Mouse (Mus musculus) lung, adult 2 months (tissue): ENCODE measurements around the gene Lao1. TPM values are rescaled to one million over a fixed set of nuclear protein-coding genes. Genes with fewer than 3 reads are reported as not detected.
"Not testable (repeated sequence)": the region's sequence is repeated elsewhere in the genome, so short reads cannot be mapped to it uniquely, and the experiment has no call there.

Experiments used
- DNase-seq: peaks from one replicate; pipeline ENCODE4 v3.0.0; 2022
- H3K4me1 ChIP-seq: fragments of 200-500 bp; 2 replicates; pipeline ENCODE4 v1.6.1; 2011; ENCODE audit warnings: low read length; ENCODE audit not compliant: control insufficient read depth, insufficient read depth
- H3K4me3 ChIP-seq: fragments of 200-500 bp; replicated peaks from 2 replicates; pipeline ENCODE3; 2011; ENCODE audit warnings: low read depth, mild to moderate bottlenecking, control low read depth, low read length; ENCODE audit errors: extremely low read depth
- CTCF ChIP-seq: fragments of 200-500 bp; IDR thresholded peaks from 2 replicates; pipeline ENCODE4 v1.5.1; 2011; ENCODE audit warnings: mild to moderate bottlenecking, low read length, control low read depth; ENCODE audit not compliant: insufficient read depth
- POLR2A ChIP-seq: fragments of 200-500 bp; IDR thresholded peaks from 2 replicates; pipeline ENCODE4 v1.6.1; 2011; ENCODE audit warnings: low read depth, mild to moderate bottlenecking, control low read depth, low read length, borderline replicate concordance; ENCODE audit errors: extremely low read depth
- WGBS: fragments of 180-500 bp; shearing (Covaris S2); methylation state at CpG from one replicate; pipeline ENCODE4 v1.1.7; 2018; 5-methylcytosine and 5-hydroxymethylcytosine counted together
- polyA plus RNA-seq: library from polyadenylated mRNA; depleted of rRNA; stranded (reverse); fragments of >200 nt; gene quantifications from 2 replicates; pipeline ENCODE4 v1.2.3, GENCODE M21; 2012; rRNA removed

The Lao1 gene
- polyA plus RNA-seq: not detected in 2 replicates

GRCm38 (mm10) chr4:118961141-118961628 is at the start of gene Lao1:
Gene Lao1 (plus strand): TSS chr4:118961578.
- H3K4me3 ChIP-seq: no peak within 1 kb of the TSS
- WGBS: 51% methylated on average over 2 of the region's 2 CpGs
- peak; percentile 3 for DNase-seq
- no peaks in the 10 kb centered on the region for H3K4me1 ChIP-seq
- no peak for TF ChIP-seq CTCF

GRCm38 (mm10) chr4:118917365-118917764 is 44.0 kb upstream of the Lao1 start, which contains the start of gene Olfr1329:
Gene Olfr1329 (minus strand): TSS chr4:118917465.
- H3K4me1 ChIP-seq, H3K4me3 ChIP-seq, DNase-seq: not testable (repeated sequence)
- 58% methylated on average over 2 of the region's 2 CpGs for WGBS

- DNase-seq, H3K4me3 ChIP-seq, H3K4me1 ChIP-seq: not testable (repeated sequence)
- WGBS: 81% methylated on average over 3 of the region's 3 CpGs
These were observed 30.1 kb upstream of the Lao1 start for GRCm38 (mm10) chr4:118931326-118931725.

GRCm38 (mm10) chr4:118938512-118938911 is 22.9 kb upstream of the Lao1 start, which contains the start of gene Olfr1328:
Gene Olfr1328 (minus strand): TSS chr4:118938612.
- 75% methylated on average over 2 of the region's 2 CpGs for WGBS
- no peak for TF ChIP-seq CTCF
- no peak for TF ChIP-seq POLR2A
- Histone ChIP-seq H3K4me1 (no peaks in the 10 kb centered on the region), H3K4me3 (no peak within 1 kb of the TSS)
- no peak for DNase-seq

GRCm38 (mm10) chr4:118958812-118959211 is 2.6 kb upstream of the Lao1 start:
- Histone ChIP-seq H3K4me1 (no peaks in the 10 kb centered on the region), H3K4me3 (no peak overlapping the region)
- 72% methylated on average over 7 of the region's 7 CpGs for WGBS
- DNase-seq: no peak
- TF ChIP-seq CTCF (no peak), POLR2A (no peak)

GRCm38 (mm10) chr4:118967711-118968110 is 6.3 kb downstream of the Lao1 start:
- TF ChIP-seq POLR2A (no peak), CTCF (no peak)
- no peak for DNase-seq
- 90% methylated on average over 15 of the region's 15 CpGs for WGBS
- Histone ChIP-seq H3K4me1 (no peaks in the 10 kb centered on the region), H3K4me3 (no peak overlapping the region)

- DNase-seq: no peak
- Histone ChIP-seq H3K4me1 (no peaks in the 10 kb centered on the region), H3K4me3 (no peak overlapping the region)
- TF ChIP-seq POLR2A (no peak), CTCF (no peak)
- 59% methylated on average over 2 of the region's 2 CpGs for WGBS
These were observed 11.9 kb downstream of the Lao1 start for GRCm38 (mm10) chr4:118973281-118973680.

GRCm38 (mm10) chr4:118985291-118985690 is 23.9 kb downstream of the Lao1 start:
- DNase-seq: no peak
- 84% methylated on average over 4 of the region's 4 CpGs for WGBS
- Histone ChIP-seq H3K4me3 (no peak overlapping the region), H3K4me1 (no peaks in the 10 kb centered on the region)
- TF ChIP-seq POLR2A: no peak
- no peak for TF ChIP-seq CTCF

- 8% methylated on average over 3 of the region's 3 CpGs for WGBS
- Histone ChIP-seq H3K4me1 (no peaks in the 10 kb centered on the region), H3K4me3 (no peak overlapping the region)
- TF ChIP-seq POLR2A (no peak), CTCF (peak; percentile 58; the same call in 1 of the 2 replicates)
- no peak for DNase-seq
These were observed 27.2 kb downstream of the Lao1 start for GRCm38 (mm10) chr4:118988535-118988934.

- H3K4me1 ChIP-seq: no peaks in the 10 kb centered on the region
- no peak for TF ChIP-seq CTCF
- no peak for TF ChIP-seq POLR2A
- H3K4me3 ChIP-seq: no peak overlapping the region
- no peak for DNase-seq
- 23% methylated on average over 12 of the region's 12 CpGs for WGBS
These were observed 28.0 kb downstream of the Lao1 start for GRCm38 (mm10) chr4:118989331-118989730.

- Histone ChIP-seq H3K4me3 (no peak overlapping the region), H3K4me1 (no peaks in the 10 kb centered on the region)
- TF ChIP-seq POLR2A (no peak), CTCF (0 out of 2 replicates have a peak, but pooled peaks have one; percentile 26)
- DNase-seq: no peak
- 36% methylated on average over 4 of the region's 4 CpGs for WGBS
These were observed 30.4 kb downstream of the Lao1 start for GRCm38 (mm10) chr4:118991797-118992196.
